Mouse (Mus musculus) left cerebral cortex, postnatal 25 days (tissue): ENCODE measurements at regions not wholly inside any gene's neighbourhood (a gene's known extent, or its start where the extent isn't known, plus 50 kb on each side); places are given as distances from the start of the nearest gene placed in this dataset.
"Not testable (repeated sequence)": the region's sequence is repeated elsewhere in the genome, so short reads cannot be mapped to it uniquely, and the experiment has no call there.

Experiments
- DNase-seq, 2 experiments: peaks; one replicate each; pipeline ENCODE4 v3.0.0; 2022; ENCODE audit warnings: low spot score in 2 of 2, mixed read lengths in 1 of 2
- intact Hi-C: fragments of 180-260 bp; cut with DNase I; formaldehyde crosslinking; loops from one replicate; pipeline ENCODE4 v1.15.1; 2025

DNA sequence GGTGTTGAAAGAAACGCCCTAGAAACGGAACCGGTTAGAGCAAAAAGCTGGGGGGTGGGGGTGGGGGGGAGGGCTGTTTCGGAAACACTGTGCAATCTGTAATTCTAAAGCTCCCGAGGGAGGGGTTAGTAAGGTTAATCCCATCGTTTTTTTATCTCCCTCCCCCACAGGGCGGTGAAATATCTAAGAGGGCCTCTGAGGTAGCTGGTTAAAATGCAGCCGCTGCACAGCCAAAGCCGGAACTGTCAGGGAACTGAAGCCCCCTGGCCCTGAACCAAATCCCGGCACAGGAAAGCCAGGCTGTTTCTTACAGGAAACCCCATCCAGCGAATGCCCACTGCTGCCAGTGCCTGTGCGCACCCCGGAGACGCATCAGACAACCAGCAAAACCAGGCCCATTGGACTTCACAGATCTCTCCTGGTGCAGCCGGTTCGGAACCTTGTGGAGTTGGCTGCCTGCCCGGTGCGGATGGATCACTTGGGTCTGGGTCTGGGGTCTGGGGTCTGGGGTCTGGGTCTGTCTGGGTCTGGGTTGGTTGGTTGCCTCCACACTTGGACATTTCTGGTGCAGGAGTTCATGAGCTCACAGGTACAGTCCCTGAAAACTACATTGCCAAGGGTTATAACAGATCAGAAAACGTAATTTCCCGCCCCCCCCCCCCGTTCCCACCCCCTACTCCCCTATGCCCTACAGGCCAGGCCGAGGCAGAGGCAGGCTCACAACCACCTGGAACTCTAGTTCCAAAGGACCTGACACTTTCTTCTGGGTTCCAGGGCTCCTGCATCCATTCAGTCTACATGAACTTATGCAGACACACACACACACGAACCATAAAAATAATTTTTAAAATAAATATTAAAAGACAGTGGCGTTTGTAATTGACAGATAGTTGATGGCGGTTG, 272.7 kb downstream of the Gxylt1 start:
- intact Hi-C loops: loop anchor here (5.0 kb wide), 2 partner anchors 45 to 405 kb away; no protein-coding TSS in a partner anchor

DNA sequence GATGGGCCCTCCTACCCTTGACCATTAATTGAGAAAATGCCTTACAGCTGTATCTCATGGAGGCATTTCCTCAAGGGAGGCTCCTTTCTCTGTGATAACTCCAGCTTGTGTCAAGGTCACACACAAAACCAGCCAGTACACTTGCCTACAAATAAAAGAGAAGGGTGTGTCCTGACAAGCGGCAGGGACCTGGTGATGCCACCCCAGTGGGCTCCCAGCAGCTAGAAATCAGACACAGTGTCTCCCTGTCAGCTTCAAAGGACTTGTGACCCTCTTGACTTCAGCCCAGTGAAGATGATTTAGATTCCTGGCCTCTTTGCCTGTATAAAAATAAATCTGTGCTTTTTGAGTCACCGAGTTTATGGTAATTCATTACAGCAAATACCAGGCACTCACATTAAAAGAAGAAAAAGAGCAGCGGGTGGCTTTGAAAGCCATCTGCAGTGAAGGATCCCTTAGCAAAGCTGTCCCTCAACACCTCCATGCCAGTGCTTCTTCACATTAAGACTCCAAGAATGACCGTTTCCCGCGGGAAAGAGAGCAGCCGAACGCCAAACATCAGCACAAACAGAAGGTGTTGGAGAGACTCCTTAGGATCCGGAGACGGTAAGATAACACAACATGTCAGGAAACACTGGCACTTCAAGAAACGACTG, 273.5 kb downstream of the Gxylt1 start:
- intact Hi-C loops: loop anchor here (5.0 kb wide), 2 partner anchors 44 to 404 kb away; no protein-coding TSS in a partner anchor
- peak; percentile 30 for DNase-seq

More for the DNA sequence above, 272.7 kb downstream of the Gxylt1 start:
- peak; percentile 30 to 43 for DNase-seq

DNA sequence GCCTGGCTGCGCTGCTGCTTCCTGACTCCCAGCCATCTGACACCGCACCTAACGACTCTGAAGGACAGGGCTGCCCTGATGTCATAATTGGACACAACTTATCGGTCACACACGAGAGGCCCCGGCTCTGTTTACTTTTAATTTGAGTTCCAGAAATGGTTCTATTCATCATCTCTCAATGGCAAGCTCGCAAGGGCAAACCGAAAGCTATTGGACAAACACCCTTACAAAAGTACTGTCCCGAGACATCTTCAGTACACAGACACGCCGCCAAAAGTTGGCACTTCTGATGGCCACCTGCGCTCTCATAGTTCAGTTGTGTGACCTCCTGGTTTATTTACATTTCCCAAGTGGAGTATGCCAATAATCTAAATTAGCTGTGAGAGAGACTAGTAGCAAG, 274.9 kb downstream of the Gxylt1 start:
- intact Hi-C loops: loop anchor here (5.0 kb wide), 2 partner anchors 43 to 403 kb away; no protein-coding TSS in a partner anchor
- DNase-seq: no peak

DNA sequence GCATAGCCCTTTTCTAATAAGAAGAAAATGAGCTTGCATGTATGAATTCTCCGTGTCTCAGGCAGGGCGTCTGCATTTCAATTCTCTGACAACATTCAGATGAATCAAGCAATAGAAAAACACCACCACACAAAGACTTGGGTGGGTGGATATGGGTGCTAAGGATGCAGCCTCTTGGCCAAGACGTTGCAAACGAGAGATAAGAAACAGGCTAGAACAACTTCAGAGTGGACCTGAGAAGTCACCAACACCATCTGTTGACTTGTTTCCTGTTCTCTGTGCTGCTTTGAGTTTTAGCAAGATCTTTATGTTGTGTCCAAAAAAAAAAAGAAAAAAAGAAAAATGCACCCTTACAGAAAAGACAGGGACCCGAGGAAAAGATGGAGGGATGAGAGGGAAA, 277.0 kb downstream of the Gxylt1 start:
- no peak for DNase-seq
- intact Hi-C loops: no loop called here

DNA sequence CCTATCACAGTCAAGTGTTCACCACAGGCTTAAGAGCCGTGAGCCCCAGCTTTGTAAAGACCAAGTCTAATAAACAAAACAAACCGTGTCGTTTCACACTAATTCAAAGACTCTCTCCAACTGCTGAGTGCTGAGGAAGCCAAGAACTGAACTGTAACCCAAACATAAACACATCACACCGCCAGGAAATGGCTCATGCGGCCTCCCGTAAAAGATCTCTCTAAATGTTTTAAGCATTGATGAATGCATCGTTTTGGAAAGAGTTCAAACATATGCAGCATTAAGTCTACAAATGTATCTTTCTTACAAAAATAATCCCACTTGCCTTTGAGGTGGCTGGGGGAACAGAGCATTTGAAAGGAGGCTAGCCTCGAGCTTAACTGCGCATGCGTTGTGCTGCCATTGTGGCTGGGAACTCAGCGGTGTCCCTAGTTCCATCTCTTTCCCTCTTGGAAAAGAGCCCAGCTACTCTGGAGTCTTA, 280.7 kb downstream of the Gxylt1 start:
- no peak for DNase-seq
- intact Hi-C loops: no loop called here

DNA sequence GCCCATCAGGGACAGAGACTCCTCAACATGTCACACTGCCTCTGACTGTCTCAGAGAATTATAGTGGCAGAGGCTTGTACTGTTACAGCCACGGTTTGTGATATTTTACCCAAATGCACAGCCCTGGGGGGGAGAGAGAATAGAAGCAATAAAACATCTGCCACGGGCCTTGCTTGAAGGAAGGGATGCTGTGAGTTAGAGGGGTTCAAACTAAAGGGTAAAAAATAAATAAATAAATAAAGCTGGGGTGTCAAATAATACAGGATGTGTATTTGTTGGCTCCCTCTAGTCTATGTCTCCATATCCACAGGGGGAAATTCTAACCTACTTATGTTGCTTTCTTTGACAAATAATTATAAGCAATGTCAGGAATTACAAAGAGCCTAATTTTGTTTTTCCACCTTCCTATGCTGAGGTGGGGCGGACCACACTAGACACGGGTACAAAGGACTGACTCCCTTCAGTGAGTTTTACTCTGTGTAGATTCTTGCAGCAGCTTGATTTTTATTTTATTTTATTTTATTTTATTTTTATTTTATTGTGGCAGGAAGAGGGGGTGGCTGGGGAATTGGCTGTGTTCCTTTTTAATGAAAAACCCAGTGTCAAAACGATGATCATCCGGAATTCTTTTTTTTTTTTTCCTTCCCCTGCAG, 281.3 kb downstream of the Gxylt1 start:
- intact Hi-C loops: no loop called here
- no peak for DNase-seq

DNA sequence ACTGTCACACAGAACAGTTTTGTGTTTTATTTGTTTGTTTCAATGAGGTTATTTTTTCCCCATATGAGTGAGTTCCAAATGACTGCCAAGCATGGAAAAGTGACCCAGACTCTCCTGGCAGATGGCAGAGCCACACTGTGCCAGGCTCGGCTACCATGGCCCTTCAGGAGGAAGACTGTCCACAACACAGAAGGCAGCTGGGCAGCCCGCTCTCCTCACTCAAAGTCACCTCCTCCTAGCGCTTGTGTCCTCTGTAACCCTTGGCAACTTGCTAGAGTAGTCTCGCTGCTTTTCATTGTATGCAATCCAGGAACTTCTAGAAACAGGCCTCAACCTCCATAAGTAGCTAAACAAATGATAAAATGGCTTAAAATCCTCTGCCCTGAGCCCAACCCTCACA, 299.2 kb downstream of the Gxylt1 start:
- intact Hi-C loops: no loop called here
- peak; percentile 22 to 43 for DNase-seq

DNA sequence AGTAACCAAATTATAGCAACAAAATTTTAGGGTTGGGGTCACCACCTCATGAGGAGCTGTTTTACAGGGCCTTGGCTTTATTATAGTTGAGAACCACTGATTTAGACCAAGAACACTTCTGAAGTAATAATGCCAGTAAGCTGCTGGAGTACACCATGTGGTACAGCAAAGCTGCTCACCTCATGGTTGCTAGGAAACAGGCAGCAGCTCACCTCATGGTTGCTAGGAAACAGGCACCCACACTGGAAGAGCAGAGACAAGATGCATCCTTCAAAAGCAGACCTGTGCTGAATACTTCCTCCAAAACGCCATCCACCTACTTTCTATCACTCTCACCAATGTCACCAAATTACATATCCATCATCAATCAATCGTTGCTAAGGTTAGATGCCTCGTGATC, 300.0 kb downstream of the Gxylt1 start:
- DNase-seq: peak; percentile 58 to 84

DNA sequence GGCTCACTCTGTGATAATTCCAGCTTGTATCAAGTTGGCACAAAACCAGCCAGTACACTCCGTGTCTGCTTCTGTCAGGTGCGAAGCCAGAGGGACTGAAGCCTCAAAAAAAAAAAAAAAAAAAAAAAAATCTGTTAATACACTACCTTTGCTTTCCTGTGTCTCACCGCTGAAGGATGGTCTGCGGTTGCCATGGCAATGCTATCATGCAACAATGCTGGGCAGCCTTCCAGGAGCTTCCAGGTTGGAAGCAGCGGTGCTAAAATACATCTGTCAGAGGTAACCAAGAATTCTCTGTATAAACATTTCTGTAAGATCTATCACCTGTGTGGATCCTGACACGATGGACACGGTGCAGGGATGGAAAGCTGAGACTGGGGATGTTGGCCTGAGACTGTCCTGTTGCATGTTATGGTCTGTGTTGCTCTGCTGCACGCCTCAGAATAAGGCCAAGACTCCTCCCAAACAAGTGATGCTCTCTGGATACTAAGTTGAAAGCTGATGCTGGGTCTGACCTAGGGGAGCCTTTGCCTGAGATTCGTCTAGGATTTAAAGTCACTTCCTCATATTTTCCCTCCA, 301.2 kb downstream of the Gxylt1 start:
- intact Hi-C loops: no loop called here
- no peak for DNase-seq

More for the DNA sequence above, 300.0 kb downstream of the Gxylt1 start:
- intact Hi-C loops: no loop called here

DNA sequence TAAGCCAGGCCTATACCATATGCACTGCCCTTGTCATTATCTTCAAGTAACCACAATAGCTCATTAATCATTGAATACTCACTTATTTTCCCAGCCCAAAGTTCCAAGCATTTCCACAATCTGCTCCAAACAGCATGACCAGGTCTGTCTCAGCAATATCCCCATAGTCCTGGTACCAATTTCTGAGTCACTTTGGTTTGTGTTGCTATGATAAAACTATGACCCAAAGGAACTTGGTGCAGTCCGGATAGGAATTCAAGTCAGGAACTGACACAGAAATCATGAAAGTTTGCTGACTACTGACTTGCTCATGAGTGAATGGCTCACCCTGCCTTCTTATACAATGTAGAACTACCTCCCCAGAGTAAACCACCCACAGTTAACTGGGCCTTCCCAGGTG, 309.4 kb downstream of the Gxylt1 start:
- no peak for DNase-seq
- intact Hi-C loops: no loop called here

DNA sequence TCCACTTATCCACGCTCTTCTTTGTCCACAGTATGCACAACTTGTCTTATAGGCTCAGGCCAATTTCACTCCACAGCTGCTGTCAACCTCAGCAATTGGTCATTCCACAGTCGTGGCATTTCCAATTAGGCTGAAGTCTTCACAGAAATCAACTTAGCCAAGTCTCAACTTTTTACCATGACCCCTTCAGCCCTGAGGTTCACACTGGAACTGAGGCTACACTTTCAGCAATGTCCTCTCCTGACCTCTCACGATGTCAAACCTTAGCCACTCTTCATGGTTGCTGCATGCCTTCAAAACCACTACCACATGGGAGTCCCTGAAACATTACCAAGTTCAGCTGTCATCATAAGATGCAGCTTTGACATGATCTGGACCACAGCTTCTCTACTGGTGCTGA, 310.1 kb downstream of the Gxylt1 start:
- intact Hi-C loops: no loop called here
- DNase-seq: no peak

DNA sequence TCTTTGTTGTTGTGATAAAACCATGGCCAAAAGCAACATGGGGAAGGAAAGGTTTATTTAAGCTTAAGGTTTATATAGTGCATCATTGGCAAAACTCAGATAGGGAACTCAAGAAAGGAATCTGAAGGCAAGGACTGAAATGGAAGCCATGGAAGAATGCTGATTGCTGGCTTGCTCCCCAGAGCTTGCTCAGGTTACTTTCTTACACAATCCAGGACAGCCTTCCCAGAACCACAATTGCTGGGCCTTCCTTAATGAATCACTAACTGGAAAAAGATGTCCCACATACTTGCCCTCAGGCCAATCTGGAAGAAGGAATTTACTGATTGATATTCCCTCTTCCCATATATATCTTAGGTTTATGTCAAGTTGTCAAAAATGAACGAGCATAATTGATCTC, 310.8 kb downstream of the Gxylt1 start:
- DNase-seq: no peak
- intact Hi-C loops: no loop called here

DNA sequence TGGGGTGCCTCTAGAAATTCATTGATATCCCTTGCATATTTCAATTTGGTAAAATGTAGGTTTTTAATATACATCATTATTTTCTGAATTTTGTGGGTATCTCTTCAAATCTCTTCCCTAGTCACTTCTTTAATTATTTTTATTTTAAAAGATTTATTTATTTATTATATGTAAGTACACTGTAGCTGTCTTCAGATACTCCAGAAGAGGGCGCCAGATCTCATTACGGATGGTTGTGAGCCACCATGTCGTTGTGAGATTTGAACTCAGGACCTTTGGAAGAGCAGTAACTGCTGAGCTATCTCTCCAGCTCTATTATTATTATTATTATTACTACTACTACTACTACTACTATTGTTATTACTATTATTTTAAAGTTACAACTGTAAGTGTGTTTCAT, 324.1 kb downstream of the Gxylt1 start:
- intact Hi-C loops, DNase-seq: not testable (repeated sequence)

DNA sequence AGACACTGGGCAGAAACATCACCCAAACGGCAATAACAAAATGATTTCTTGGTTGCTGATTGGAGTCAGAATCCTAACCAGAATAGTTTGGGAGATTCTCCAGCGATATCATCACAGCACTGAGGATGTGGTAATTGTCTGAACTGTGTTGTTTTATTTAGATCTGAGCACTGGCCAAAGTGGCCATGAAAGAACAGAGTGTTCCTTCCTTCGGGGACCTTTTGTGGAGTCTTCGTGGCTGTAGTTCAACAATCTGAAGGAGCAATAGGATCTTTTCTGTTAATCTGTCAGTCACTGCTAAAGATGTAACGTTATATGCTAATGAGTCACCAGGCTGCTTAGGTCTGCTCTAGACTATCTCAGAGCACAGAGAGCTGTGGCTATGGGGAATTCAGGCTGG, 328.8 kb downstream of the Gxylt1 start:
- intact Hi-C loops: no loop called here
- DNase-seq: no peak

DNA sequence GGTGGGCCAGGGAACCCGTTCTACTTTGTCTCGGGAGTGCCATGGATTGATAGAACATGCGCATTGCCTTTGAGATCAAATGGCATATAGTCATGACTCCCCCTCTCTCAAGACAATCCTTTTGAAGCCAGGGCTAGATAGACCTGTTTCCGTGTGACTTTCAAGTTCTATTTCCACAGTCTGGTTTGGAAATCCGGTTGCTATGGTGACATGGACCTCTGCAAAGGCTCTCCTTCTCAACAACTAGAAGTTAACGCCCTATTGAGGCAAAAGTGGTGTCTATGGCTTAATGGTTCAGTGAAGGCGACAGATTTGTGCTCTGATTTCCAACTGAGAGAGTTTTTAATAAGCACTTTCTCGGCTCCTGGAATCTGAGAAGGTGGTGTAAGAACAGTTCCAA, 371.2 kb downstream of the Gxylt1 start:
- DNase-seq: no peak

DNA sequence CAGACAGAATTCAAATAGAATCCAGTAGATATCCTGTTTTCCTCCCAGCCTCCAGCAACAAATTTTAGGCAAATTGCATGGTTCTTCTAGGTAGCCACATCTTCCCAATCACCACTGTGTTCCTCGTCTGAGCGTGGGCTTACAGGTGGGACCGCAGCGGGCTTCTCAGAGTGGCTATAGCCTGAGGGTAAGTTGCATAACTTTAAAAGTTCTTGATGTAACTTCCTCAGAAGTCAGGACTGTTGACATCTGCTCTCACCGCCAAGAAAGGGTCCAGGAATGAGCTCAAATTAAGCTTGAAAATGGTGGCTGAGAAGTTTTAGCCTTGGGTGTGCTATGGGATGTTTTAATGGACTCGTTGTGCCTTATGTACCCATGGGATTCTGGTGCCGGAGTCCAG, 377.7 kb downstream of the Gxylt1 start:
- no peak for DNase-seq
- intact Hi-C loops: no loop called here

More for the DNA sequence above, 371.2 kb downstream of the Gxylt1 start:
- intact Hi-C loops: no loop called here

DNA sequence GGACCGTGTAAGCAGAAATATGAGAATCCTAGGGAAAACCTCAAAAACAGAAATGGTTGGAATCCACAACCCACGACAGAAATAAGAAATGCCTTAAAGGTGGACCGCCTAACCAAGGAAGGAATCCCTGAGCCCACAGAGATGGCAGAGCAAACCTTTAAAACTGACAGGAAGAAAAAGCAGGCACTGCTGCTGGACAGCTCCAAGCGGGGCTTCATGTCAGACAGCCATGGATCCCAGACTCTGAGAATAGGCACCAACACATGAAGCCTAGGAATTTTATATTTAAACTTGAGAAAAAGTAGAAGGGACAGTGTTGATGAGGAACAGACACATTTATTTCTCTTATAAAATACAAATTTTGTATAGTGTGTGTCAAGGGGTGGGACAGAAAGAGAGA, 379.1 kb downstream of the Gxylt1 start:
- no peak for DNase-seq
- intact Hi-C loops: no loop called here

DNA sequence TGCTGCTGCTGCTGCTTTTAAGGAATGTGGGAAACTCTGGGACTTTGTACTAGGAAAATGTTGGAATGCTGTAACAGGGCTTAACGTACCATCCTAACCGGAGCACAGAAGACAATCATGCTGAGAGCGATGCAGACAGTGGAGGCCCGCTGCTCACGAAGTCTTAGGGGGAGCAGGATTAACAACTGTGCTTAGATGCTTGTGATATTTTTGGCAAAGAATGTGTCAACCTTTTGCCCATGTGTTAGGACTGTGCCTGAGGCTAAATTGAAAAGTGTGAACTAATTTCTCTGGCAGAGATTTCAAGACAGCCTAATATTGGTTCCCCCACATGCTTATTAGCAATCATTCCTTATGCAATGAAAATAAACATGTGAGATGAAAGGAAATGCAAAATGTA, 398.5 kb downstream of the Gxylt1 start:
- intact Hi-C loops: no loop called here
- no peak for DNase-seq

DNA sequence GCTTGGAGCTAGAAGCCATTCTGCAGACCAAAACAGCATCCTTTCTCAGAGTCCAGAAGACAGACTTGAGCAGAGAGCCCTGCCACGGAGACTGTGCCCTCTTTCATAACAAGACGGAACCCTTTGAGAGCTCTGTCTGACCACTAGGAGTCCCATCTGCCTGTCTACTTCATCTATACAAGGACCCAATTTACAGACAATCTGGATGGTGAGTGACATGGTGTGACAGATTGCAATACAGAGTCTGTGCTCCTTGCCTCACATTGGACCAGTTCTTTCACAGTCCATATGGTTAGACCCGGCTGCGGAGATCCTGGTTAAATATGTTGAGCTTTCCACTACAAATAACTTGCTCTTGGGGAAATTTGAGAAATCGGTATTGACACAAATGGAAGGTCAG, 410.9 kb downstream of the Gxylt1 start:
- DNase-seq: no peak
- intact Hi-C loops: no loop called here

DNA sequence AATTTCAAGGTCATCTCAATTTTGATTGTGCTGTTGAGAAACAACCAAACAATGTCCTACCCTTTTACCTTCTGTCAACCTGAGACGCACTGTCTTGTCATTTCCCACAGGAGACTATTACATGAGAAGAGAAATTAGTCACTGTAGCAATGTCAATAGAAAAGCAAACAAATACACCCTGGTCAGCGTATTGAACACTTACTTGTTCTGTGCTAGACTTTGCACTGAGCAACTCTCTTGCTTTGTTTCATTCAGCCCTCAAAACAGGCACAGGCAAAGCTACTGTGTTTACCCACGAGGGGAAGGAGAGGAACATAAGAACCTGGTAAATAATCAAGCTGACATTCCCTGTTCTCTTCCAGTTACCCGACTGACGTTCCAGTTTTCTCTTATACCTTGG, 424.1 kb downstream of the Gxylt1 start:
- no peak for DNase-seq
- intact Hi-C loops: no loop called here
